Mouse (Mus musculus): ENCODE results near the gene Ccdc47. TPM values are rescaled to one million over a fixed set of nuclear protein-coding genes. Genes with fewer than 3 reads are reported as not detected.

Ccdc47 gene
- polyA plus RNA-seq, 1 experiment from 2014 or later, result 41.9 TPM

DNA sequence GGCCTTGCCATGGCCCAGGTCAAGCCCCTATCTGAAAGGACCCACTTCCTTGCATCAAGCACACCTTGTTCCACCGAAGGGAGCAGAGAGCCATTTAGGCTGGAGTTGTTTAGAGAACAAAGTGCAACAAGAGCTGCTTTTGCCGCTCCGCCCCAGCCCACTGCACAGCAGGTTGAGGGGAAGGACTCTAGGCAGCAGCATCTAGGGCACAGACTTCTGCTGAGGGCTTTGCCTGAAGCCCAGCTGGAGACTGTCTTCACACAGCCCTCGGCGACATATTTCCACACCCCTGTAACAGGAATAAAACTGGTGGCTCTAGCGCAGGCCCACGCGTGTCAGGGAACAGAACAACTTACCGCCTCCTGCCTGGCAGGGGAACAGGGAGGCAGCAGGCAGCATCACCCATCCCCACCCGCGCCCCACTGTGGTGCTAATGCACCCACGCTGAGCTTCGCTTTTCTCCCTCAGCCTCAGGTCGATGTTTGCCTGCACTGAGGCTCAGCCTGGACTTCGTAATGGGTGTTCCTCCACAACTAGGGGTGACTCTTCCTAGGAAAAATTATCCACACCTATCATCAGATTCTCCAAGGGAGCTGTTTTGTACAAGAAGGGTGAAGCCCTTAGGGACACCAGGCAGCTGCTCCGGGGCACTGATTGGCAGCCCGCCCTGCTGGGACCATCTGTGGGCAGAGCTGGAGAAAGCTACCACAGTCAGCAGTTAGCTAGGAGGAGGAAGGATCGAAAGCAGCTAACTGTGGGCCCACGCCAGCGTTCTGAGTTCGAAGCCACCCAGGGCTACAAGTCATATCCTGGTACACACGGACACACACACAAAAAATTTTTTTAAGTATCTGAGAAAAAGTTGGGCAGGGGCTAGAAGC lies 55.1 kb downstream of the Ccdc47 start, which contains the start of the genes Gm10840 and Limd2:
Gene Gm10840, plus strand, starts transcription at position 10 of the 881 bp plus-strand sequence.
Gene Limd2, minus strand, starts transcription at position 20 of the 881 bp plus-strand sequence.
- TF ChIP-seq CTCF (IDR thresholded peaks at IDR 0.05; ENCODE audit: low read depth), result no peak
- peak within 1 kb of the TSS; percentile 71 for H3K9ac ChIP-seq (ENCODE audit: low read depth, low read length)
- no peaks in the 10 kb centered on the region for H3K4me1 ChIP-seq (replicated peaks; ENCODE audit: control insufficient read depth, insufficient read depth, low read length)
- no peaks in the 10 kb centered on the region for H3K27me3 ChIP-seq (replicated peaks; ENCODE audit: control insufficient read depth, insufficient read depth, low read length)
- peak within 1 kb of the TSS; percentile 89 for H3K4me2 ChIP-seq (replicated peaks; ENCODE audit: low read depth)
- H3K36me3 ChIP-seq (ENCODE audit: control insufficient read depth, insufficient read depth), result peaks cover 25% of the 10 kb centered on the region; the same call in 1 of the 2 replicates
- H3K9me3 ChIP-seq (ENCODE audit: control insufficient read depth), result no peaks in the 10 kb centered on the region
- peak within 1 kb of the TSS; percentile 67 for H3K4me3 ChIP-seq (ENCODE audit: low read depth, low read length)
- H3K27ac ChIP-seq (ENCODE audit: low read depth, low read length), result peak within 1 kb of the TSS; percentile 71
- 0 out of 2 replicates have a peak, but pooled peaks have one; percentile 23 for ATAC-seq
- 43% methylated on average over 22 of the region's 22 CpGs for WGBS

DNA sequence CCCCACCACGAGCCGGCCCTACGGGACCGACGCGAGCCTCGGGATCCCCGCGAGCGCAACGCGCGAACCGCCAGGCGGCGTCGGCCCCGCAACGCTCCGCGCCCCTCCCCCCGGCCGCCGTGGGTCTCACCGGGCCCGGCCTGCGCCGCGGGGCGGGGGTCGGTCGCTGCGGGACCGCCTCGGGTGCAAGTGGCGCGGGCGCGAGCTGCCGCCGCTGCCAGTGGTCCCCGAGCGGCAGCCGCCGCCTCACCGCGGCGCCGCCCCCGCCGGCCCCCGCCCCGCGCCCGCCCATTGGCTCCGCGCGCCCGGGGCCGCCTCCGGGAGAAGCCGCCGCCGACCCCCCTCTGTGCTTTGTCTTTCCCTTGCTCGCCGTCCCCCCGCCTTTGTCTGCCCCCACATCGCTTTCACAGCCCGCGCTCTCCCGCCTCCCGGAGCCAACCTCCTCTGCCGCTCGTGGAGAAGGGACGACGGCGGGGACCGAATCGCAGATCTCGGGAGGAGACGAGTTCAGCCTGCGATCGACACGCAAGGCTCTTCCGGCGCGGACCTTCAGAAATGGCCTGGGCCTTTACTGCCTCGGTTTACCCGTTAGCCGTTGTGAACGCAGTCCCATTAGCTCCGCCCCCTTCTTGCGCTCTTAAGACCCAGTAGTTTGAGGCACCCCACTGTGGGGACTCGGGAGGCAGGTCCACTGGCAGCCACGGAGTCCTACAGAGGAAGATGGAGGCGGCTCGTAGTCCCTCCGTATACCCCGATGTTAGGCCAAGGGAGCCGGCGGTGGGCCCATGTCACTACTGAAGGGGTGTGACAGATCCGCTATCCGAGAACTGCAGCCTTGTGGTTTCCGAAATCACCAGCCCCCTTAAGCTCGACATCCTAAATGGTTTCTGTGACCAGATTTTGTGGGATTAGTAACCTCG lies 56.0 kb downstream of the Ccdc47 start:
- TF ChIP-seq CTCF (IDR thresholded peaks at IDR 0.05; ENCODE audit: low read depth), result peak; percentile 48
- WGBS, result 1% methylated on average over 76 of the region's 106 CpGs
- Histone ChIP-seq H3K36me3 (ENCODE audit: control insufficient read depth, insufficient read depth) (peaks cover 32% of the 10 kb centered on the region), H3K27ac (ENCODE audit: low read depth, low read length) (peak overlapping the region; percentile 71), H3K4me2 (replicated peaks; ENCODE audit: low read depth) (peak overlapping the region; percentile 89), H3K4me3 (ENCODE audit: low read depth, low read length) (peak overlapping the region; percentile 67), H3K4me1 (replicated peaks; ENCODE audit: control insufficient read depth, insufficient read depth, low read length) (no peaks in the 10 kb centered on the region), H3K9ac (ENCODE audit: low read depth, low read length) (peak overlapping the region; percentile 71), H3K27me3 (replicated peaks; ENCODE audit: control insufficient read depth, insufficient read depth, low read length) (no peaks in the 10 kb centered on the region), H3K9me3 (ENCODE audit: control insufficient read depth) (no peaks in the 10 kb centered on the region)
- ATAC-seq, result peak; percentile 48

DNA sequence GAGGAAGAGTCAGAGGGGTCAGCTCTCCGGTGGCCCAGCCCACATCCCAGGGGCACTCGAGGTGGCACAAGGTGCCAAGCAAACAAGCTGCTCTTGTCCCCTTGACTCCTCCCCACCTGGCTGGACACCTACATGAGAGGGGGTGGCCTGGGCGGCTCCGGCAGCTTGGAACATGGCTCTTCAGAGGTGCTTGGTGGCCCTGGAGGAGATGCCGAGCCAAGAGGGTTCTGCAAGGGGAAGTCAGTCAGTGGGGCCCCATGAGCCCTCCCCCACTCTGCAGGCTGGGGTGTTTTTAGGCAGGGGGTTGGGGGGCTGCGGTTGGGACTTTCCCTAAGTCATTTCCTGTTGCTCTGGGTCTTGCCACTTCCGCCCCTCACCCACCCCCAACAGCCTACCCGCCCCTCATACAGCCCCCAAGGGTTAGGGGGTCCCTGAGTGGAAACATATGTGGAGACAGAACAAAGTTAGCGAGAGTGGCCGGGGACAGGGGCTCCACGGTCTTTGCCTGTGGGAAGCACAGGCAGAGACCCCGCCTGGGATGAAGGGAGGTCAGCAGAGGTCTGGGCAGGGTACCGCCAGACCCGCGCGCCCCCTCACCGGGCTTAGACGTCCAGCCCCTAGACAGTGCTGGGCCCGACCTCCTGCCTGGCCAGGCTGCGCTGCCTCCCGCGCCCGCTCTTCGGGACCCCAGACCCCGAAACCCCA lies 56.8 kb downstream of the Ccdc47 start:
- 3% methylated on average over 13 of the region's 25 CpGs for WGBS
- H3K27ac ChIP-seq (ENCODE audit: low read depth, low read length), result peak overlapping the region; percentile 71
- H3K27me3 ChIP-seq (replicated peaks; ENCODE audit: control insufficient read depth, insufficient read depth, low read length), result no peaks in the 10 kb centered on the region
- H3K4me3 ChIP-seq (ENCODE audit: low read depth, low read length), result peak overlapping the region; percentile 67
- H3K9ac ChIP-seq (ENCODE audit: low read depth, low read length), result peak overlapping the region; percentile 71
- H3K9me3 ChIP-seq (ENCODE audit: control insufficient read depth), result no peaks in the 10 kb centered on the region
- no peaks in the 10 kb centered on the region for H3K4me1 ChIP-seq (replicated peaks; ENCODE audit: control insufficient read depth, insufficient read depth, low read length)
- ATAC-seq, result peak; percentile 12; the same call in 1 of the 2 replicates
- peaks cover 35% of the 10 kb centered on the region for H3K36me3 ChIP-seq (ENCODE audit: control insufficient read depth, insufficient read depth)
- peak overlapping the region; percentile 89 for H3K4me2 ChIP-seq (replicated peaks; ENCODE audit: low read depth)
- no peak for TF ChIP-seq CTCF (IDR thresholded peaks at IDR 0.05; ENCODE audit: low read depth)

DNA sequence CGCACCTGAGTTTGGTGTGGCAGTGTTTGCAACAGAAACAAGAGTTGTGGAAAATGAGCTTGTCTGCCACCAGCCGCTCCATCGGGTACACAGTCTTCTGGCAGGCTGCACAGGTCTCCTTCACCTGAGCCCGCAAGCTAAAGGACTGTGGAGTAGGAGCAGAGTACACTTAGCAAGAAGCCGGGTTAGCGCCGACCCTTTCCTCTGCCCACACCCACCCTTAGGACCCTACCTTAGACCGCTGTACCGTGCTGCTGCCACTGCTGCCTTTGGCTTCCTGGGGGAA lies 57.3 kb downstream of the Ccdc47 start:
- TF ChIP-seq CTCF (IDR thresholded peaks at IDR 0.05; ENCODE audit: low read depth), result no peak
- WGBS, result 35% methylated on average over 9 of the region's 9 CpGs
- Histone ChIP-seq H3K9ac (ENCODE audit: low read depth, low read length) (peak overlapping the region; percentile 71), H3K4me2 (replicated peaks; ENCODE audit: low read depth) (peak overlapping the region; percentile 89), H3K4me1 (replicated peaks; ENCODE audit: control insufficient read depth, insufficient read depth, low read length) (no peaks in the 10 kb centered on the region), H3K36me3 (ENCODE audit: control insufficient read depth, insufficient read depth) (peaks cover 35% of the 10 kb centered on the region), H3K27me3 (replicated peaks; ENCODE audit: control insufficient read depth, insufficient read depth, low read length) (no peaks in the 10 kb centered on the region), H3K4me3 (ENCODE audit: low read depth, low read length) (peak overlapping the region; percentile 67), H3K9me3 (ENCODE audit: control insufficient read depth) (no peaks in the 10 kb centered on the region), H3K27ac (ENCODE audit: low read depth, low read length) (no peak overlapping the region)
- no peak for ATAC-seq

DNA sequence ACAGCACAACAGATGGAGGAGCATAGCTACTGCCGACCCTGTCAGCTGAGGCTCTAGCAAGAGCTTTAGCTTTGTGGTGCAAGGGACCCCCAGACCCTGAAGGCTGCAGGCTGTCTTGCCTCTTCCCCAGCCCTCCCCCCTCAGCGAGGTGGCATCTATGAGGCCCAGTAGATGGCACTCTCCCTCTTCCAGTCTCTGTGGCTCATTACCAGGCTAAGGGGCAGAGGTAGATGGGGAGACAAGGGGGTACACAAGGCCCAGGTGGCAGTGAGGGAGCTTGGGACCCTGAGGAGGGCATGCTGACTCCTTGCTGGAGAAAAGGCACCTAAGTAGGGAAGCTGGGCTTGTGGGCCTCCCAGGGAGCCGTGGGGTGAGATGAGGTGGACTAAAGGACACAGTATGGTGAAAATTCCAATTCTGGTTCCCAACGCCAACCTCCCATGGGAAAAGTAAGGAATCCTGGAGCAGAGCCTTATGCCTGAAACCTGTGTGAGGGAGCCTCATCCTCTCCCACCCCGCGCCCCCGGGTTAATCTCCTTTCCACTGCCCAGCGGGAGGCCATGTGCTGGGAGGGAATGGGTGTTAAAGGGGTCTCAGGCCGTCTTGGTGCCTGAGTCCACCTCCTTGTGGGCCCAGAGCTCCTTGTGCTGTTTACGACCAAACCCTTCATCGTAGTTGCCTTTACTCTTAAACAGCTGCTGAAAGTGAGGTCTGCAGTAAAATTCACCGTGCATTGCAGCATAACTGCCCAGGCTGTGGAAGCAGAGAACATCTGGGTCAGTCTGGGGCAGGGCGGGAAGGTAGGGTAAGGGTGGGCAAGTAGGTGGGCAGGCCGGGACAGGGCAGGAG lies 57.8 kb downstream of the Ccdc47 start:
- Histone ChIP-seq H3K27me3 (replicated peaks; ENCODE audit: control insufficient read depth, insufficient read depth, low read length) (no peaks in the 10 kb centered on the region), H3K4me1 (replicated peaks; ENCODE audit: control insufficient read depth, insufficient read depth, low read length) (no peaks in the 10 kb centered on the region), H3K4me3 (ENCODE audit: low read depth, low read length) (no peak overlapping the region; the same call in 1 of the 2 replicates), H3K4me2 (replicated peaks; ENCODE audit: low read depth) (peak overlapping the region; percentile 89), H3K9me3 (ENCODE audit: control insufficient read depth) (no peaks in the 10 kb centered on the region), H3K9ac (ENCODE audit: low read depth, low read length) (peak overlapping the region; percentile 71; the same call in 1 of the 2 replicates), H3K27ac (ENCODE audit: low read depth, low read length) (no peak overlapping the region), H3K36me3 (ENCODE audit: control insufficient read depth, insufficient read depth) (peaks cover 34% of the 10 kb centered on the region)
- TF ChIP-seq CTCF (IDR thresholded peaks at IDR 0.05; ENCODE audit: low read depth), result peak; percentile 77
- WGBS, result 60% methylated on average over 14 of the region's 14 CpGs
- no peak for ATAC-seq
